Mouse (Mus musculus) right cerebral cortex, postnatal 4 days (tissue): ENCODE measurements at regions not wholly inside any gene's neighbourhood (a gene's known extent, or its start where the extent isn't known, plus 50 kb on each side); places are given as distances from the start of the nearest gene placed in this dataset.
A peak's percentile ranks its signal among the peaks of the same experiment; 100 is the strongest.
"Not testable (repeated sequence)": the region's sequence is repeated elsewhere in the genome, so short reads cannot be mapped to it uniquely, and the experiment has no call there.

Experiments used
- DNase-seq: peaks from one replicate; pipeline ENCODE4 v3.0.0-alpha.2; 2022

- no peak for DNase-seq
Observed at GRCm38 (mm10) chr13:69129056-69129620, 129.8 kb upstream of the Adcy2 start.

- no peak for DNase-seq
Observed at GRCm38 (mm10) chr13:69127522-69127921, 128.2 kb upstream of the Adcy2 start.

- DNase-seq, result not testable (repeated sequence)
Observed at GRCm38 (mm10) chr13:69118743-69119142, 119.4 kb upstream of the Adcy2 start.

- no peak for DNase-seq
Observed at GRCm38 (mm10) chr13:69109168-69109567, 109.8 kb upstream of the Adcy2 start.

- peak; percentile 68 for DNase-seq
Observed at GRCm38 (mm10) chr13:69086613-69087012, 87.3 kb upstream of the Adcy2 start.

- DNase-seq, result no peak
Observed at GRCm38 (mm10) chr13:69070336-69070735, 71.0 kb upstream of the Adcy2 start.

- DNase-seq, result no peak
Observed at GRCm38 (mm10) chr13:69069817-69070216, 70.5 kb upstream of the Adcy2 start.

GRCm38 (mm10) chr13:69066636-69067035, 67.3 kb upstream of the Adcy2 start:
- DNase-seq, result no peak

GRCm38 (mm10) chr13:69065285-69065684, 65.9 kb upstream of the Adcy2 start:
- DNase-seq, result no peak

GRCm38 (mm10) chr13:69062692-69063233, 63.4 kb upstream of the Adcy2 start:
- no peak for DNase-seq

GRCm38 (mm10) chr13:69061436-69061835, 62.1 kb upstream of the Adcy2 start:
- no peak for DNase-seq
